Mouse (Mus musculus): ENCODE results near the gene Drg2. TPM values are rescaled to one million over a fixed set of nuclear protein-coding genes. Genes with fewer than 3 reads are reported as not detected.

Gene Drg2
- polyA plus RNA-seq, 1 experiment from 2014 or later: 48.6 TPM

DNA sequence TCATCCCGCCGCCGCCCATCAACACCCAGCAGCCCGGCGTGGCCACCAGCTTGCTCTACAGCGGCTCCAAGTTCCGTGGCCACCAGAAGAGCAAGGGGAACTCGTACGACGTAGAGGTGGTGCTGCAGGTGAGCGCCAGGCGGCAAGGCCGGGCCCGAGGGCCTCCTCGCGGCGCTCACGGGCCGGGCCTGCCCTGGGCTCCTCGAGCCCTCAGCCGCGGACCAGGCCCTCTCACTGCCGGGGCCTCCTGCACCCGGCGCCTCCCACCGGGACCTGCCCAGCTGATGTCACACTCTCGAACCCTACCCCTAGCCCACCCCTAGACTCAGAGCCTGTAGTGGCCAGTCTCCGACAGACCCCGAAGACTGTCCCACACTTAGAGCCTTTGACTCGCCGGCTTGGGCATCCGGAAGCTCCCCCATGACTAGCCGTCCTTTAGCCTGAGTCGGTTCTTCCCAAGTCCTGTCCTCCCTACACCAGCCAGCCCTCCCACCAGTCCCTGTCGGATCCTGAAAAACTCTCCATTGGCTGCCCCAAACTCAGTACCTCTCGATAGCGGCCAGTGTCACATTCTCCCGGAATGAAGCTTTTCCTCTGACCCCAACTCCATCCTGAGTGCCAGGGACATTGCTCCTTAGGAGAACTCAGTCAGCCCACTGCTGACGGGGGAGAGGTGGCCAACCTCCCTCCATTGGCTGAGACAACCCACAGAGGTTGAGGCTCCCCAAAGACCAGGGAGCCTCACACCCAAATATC is 36.5 kb upstream of the Drg2 start, which contains the start of gene Atpaf2:
Atpaf2 (minus strand) TSS at position 741 of the 756 bp plus-strand sequence.
- peak within 1 kb of the TSS; percentile 91 for H3K4me2 ChIP-seq (replicated peaks; ENCODE audit: low read depth, low read length)
- no peaks in the 10 kb centered on the region for H3K9me3 ChIP-seq (ENCODE audit: low read length)
- WGBS: under 1% methylated on average over 27 of the region's 39 CpGs
- DNase-seq (ENCODE audit: low spot score) (peak; percentile 51), ATAC-seq (peak; percentile 22)
- H3K27me3 ChIP-seq (replicated peaks; ENCODE audit: insufficient read depth, low read length): no peaks in the 10 kb centered on the region
- TF ChIP-seq CTCF (IDR thresholded peaks at IDR 0.05) (no peak), EP300 (IDR thresholded peaks at IDR 0.05) (no peak)
- H3K4me3 ChIP-seq (ENCODE audit: low read depth, low read length): peak within 1 kb of the TSS; percentile 87
- H3K36me3 ChIP-seq (ENCODE audit: insufficient read depth, low read length): no peaks in the 10 kb centered on the region
- H3K27ac ChIP-seq (ENCODE audit: low read length): peak within 1 kb of the TSS; percentile 81
- peak within 1 kb of the TSS; percentile 72 for H3K9ac ChIP-seq (replicated peaks; ENCODE audit: low read depth)
- peaks cover 9% of the 10 kb centered on the region; the same call in 1 of the 2 replicates for H3K4me1 ChIP-seq (ENCODE audit: insufficient read depth, low read depth, low read length)

DNA sequence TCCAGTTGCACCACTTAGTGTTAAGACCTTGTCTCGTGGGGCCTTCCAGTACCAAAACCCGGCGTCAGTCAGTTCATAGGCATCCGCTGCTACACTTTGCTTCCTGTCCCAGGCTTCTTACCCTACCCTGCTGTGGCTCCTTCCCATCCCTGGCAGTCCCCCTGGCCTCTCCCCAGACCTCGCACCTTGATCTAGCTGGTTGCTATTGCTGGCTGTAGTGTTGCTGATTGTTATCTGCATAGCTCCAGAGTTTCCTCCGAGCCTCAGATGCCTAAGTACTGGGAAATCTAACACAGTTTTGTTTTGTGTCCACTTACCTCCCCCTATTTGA is 36.0 kb upstream of the Drg2 start:
- Histone ChIP-seq H3K9me3 (ENCODE audit: low read length) (no peaks in the 10 kb centered on the region), H3K36me3 (ENCODE audit: insufficient read depth, low read length) (no peaks in the 10 kb centered on the region), H3K4me1 (ENCODE audit: insufficient read depth, low read depth, low read length) (peaks cover 9% of the 10 kb centered on the region; the same call in 1 of the 2 replicates), H3K4me3 (ENCODE audit: low read depth, low read length) (peak overlapping the region; percentile 87), H3K27me3 (replicated peaks; ENCODE audit: insufficient read depth, low read length) (no peaks in the 10 kb centered on the region), H3K27ac (ENCODE audit: low read length) (no peak overlapping the region), H3K9ac (replicated peaks; ENCODE audit: low read depth) (peak overlapping the region; percentile 72), H3K4me2 (replicated peaks; ENCODE audit: low read depth, low read length) (peak overlapping the region; percentile 91)
- WGBS: 8% methylated on average over 6 of the region's 6 CpGs
- DNase-seq (ENCODE audit: low spot score) (peak; percentile 8), ATAC-seq (no peak)
- no peak for TF ChIP-seq EP300 (IDR thresholded peaks at IDR 0.05)
- TF ChIP-seq CTCF (IDR thresholded peaks at IDR 0.05): no peak

DNA sequence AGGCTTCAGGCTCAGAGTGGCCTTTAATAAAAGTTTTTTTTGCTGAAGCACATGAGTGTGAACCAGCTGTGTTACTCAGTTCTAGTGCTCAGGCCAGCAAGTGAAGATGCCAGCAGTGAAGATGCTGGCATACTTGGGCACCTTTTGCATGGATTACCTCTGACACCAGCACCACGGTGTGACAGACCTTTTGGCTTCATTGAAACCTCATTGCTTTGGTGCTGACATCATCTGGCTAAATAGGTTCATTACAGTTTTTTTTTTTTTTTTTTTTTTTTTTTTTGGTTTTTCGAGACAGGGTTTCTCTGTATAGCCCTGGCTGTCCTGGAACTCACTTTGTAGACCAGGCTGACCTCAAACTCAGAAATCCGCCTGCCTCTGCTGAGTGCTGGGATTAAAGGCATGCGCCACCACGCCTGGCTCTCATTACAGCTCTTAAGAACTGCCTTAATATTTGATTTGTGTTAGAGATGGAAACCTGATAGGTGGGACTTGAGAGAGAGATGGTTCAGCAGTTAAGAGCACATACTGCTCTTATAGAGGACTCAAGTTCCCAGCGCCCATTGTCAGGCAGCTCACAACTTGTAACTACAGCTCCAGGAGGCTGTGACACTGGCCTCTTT is 32.2 kb upstream of the Drg2 start:
- Histone ChIP-seq H3K36me3 (ENCODE audit: insufficient read depth, low read length) (no peaks in the 10 kb centered on the region), H3K4me3 (ENCODE audit: low read depth, low read length) (no peak overlapping the region), H3K9ac (replicated peaks; ENCODE audit: low read depth) (no peak overlapping the region), H3K9me3 (ENCODE audit: low read length) (no peaks in the 10 kb centered on the region), H3K4me2 (replicated peaks; ENCODE audit: low read depth, low read length) (no peak overlapping the region), H3K27ac (ENCODE audit: low read length) (no peak overlapping the region), H3K27me3 (replicated peaks; ENCODE audit: insufficient read depth, low read length) (no peaks in the 10 kb centered on the region), H3K4me1 (ENCODE audit: insufficient read depth, low read depth, low read length) (peaks cover 9% of the 10 kb centered on the region; the same call in 1 of the 2 replicates)
- 67% methylated on average over 5 of the region's 6 CpGs for WGBS
- TF ChIP-seq EP300 (IDR thresholded peaks at IDR 0.05) (no peak), CTCF (IDR thresholded peaks at IDR 0.05) (peak; percentile 16; the same call in 1 of the 2 replicates)
- ATAC-seq (no peak), DNase-seq (ENCODE audit: low spot score) (no peak)

DNA sequence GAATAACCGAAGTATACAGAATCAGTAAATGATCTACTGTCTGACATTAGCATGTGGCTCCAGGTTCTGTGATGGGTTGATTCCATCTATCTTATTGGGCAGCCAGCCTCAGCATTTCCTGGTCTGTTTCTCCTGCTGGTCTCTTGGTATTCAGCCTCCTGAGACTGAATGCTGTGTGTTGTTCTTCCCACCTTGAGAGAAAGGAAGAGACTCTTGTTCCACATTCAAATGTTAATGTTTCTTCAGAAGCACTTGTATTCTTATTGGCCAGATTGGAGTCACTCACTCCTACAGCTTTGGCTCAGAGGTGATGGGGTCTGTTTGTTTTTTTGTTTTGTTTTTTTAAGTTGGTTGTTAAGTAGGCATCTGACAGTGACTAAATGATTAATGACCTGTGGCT is 31.4 kb upstream of the Drg2 start:
- no peak for TF ChIP-seq CTCF (IDR thresholded peaks at IDR 0.05)
- TF ChIP-seq EP300 (IDR thresholded peaks at IDR 0.05): no peak
- no peak overlapping the region for H3K27ac ChIP-seq (ENCODE audit: low read length)
- H3K4me3 ChIP-seq (ENCODE audit: low read depth, low read length): no peak overlapping the region
- ATAC-seq: no peak
- no peaks in the 10 kb centered on the region for H3K9me3 ChIP-seq (ENCODE audit: low read length)
- H3K36me3 ChIP-seq (ENCODE audit: insufficient read depth, low read length): no peaks in the 10 kb centered on the region
- no peak for DNase-seq (ENCODE audit: low spot score)
- no peaks in the 10 kb centered on the region for H3K27me3 ChIP-seq (replicated peaks; ENCODE audit: insufficient read depth, low read length)
- peaks cover 9% of the 10 kb centered on the region; the same call in 1 of the 2 replicates for H3K4me1 ChIP-seq (ENCODE audit: insufficient read depth, low read depth, low read length)
- no peak overlapping the region for H3K9ac ChIP-seq (replicated peaks; ENCODE audit: low read depth)
- 94% methylated on average over 1 of the region's 1 CpGs for WGBS
- H3K4me2 ChIP-seq (replicated peaks; ENCODE audit: low read depth, low read length): no peak overlapping the region

DNA sequence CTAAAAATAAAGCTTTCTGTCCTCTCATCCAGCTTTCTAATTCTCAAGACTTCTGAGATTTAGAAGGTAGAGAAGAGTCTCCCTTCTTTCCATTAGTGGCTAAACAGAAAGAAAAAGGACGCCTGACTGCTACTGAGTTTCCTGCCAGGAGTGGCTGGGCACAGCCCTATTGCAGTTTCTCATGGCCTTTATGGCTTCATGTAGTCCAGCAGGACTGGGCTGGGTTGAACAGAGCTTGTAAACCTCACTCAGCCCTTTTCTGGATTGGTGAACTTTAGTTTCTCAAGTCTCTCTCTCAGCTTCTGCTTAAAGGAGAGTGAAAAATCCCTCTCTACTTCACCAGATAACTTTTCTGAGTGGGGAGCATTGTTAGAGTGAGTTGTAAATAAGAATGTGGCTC is 28.0 kb upstream of the Drg2 start:
- TF ChIP-seq CTCF (IDR thresholded peaks at IDR 0.05) (no peak), EP300 (IDR thresholded peaks at IDR 0.05) (no peak)
- Histone ChIP-seq H3K4me2 (replicated peaks; ENCODE audit: low read depth, low read length) (no peak overlapping the region), H3K4me1 (ENCODE audit: insufficient read depth, low read depth, low read length) (no peaks in the 10 kb centered on the region), H3K36me3 (ENCODE audit: insufficient read depth, low read length) (no peaks in the 10 kb centered on the region), H3K9me3 (ENCODE audit: low read length) (no peaks in the 10 kb centered on the region), H3K27me3 (replicated peaks; ENCODE audit: insufficient read depth, low read length) (no peaks in the 10 kb centered on the region), H3K9ac (replicated peaks; ENCODE audit: low read depth) (no peak overlapping the region), H3K27ac (ENCODE audit: low read length) (no peak overlapping the region), H3K4me3 (ENCODE audit: low read depth, low read length) (no peak overlapping the region)
- ATAC-seq (no peak), DNase-seq (ENCODE audit: low spot score) (no peak)
- WGBS: 79% methylated on average over 1 of the region's 1 CpGs

DNA sequence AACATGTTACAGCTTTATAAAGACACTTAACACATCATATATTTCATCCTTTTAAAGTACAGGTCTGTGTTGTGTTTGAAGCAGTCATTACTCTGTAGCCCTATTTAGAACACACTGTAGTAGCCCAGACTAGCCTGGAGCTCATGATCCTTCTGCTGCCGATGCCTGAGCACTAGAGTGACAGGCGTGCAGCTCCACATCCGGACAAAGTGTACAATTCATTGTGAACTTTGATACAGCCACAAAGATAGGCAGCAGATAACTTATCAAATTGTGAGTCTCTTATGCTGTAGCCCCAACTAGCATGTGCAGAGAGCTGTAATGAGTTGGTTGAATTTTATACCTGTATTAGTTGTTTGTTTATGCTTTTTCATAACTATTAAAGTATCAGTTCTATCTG is 26.8 kb upstream of the Drg2 start:
- H3K36me3 ChIP-seq (ENCODE audit: insufficient read depth, low read length): no peaks in the 10 kb centered on the region; the same call in 1 of the 2 replicates

More for the DNA sequence above, 26.8 kb upstream of the Drg2 start:
- 93% methylated on average over 3 of the region's 3 CpGs for WGBS
- no peaks in the 10 kb centered on the region for H3K4me1 ChIP-seq (ENCODE audit: insufficient read depth, low read depth, low read length)
- H3K9ac ChIP-seq (replicated peaks; ENCODE audit: low read depth): no peak overlapping the region
- H3K27ac ChIP-seq (ENCODE audit: low read length): no peak overlapping the region
- no peaks in the 10 kb centered on the region for H3K9me3 ChIP-seq (ENCODE audit: low read length)
- H3K4me2 ChIP-seq (replicated peaks; ENCODE audit: low read depth, low read length): no peak overlapping the region
- TF ChIP-seq CTCF (IDR thresholded peaks at IDR 0.05): no peak
- no peak for TF ChIP-seq EP300 (IDR thresholded peaks at IDR 0.05)
- no peaks in the 10 kb centered on the region for H3K27me3 ChIP-seq (replicated peaks; ENCODE audit: insufficient read depth, low read length)
- DNase-seq (ENCODE audit: low spot score) (no peak), ATAC-seq (no peak)
- H3K4me3 ChIP-seq (ENCODE audit: low read depth, low read length): no peak overlapping the region
